Mouse (Mus musculus): ENCODE measurements around the gene Pla2g15.

GRCm38 (mm10) chr8:106146014-106146413 lies 4.2 kb upstream of the Pla2g15 start:
- TF ChIP-seq HCFC1 (IDR thresholded peaks at IDR 0.05; ENCODE audit: low read depth, low read length) (no peak), MYC (IDR thresholded peaks at IDR 0.05; ENCODE audit: low read depth, low read length) (peak; percentile 60), TBP (IDR thresholded peaks at IDR 0.05; ENCODE audit: low read depth, low read length) (no peak), CTCF (IDR thresholded peaks at IDR 0.05 in 2 of 3, conservative IDR thresholded peaks at IDR 0.05 in 1 of 3; ENCODE audit: control insufficient read depth in 1 of 3, insufficient read depth in 1 of 3, low read depth in 2 of 3, low read length in 3 of 3, poor library complexity in 1 of 3, severe bottlenecking in 1 of 3) (no peak), POLR2A (IDR thresholded peaks at IDR 0.05; ENCODE audit: control insufficient read depth in 1 of 2, insufficient read depth in 1 of 2, low read depth in 1 of 2, low read length in 2 of 2, poor library complexity in 1 of 2) (no peak), TCF12 (IDR thresholded peaks at IDR 0.05; ENCODE audit: low read depth, low read length) (no peak), TAL1 (IDR thresholded peaks at IDR 0.05; ENCODE audit: low read length) (no peak), GATA1 (IDR thresholded peaks at IDR 0.05; ENCODE audit: low read depth, low read length) (no peak), ZNF384 (IDR thresholded peaks at IDR 0.05; ENCODE audit: low read depth, low read length) (no peak), MAFK (IDR thresholded peaks at IDR 0.05; ENCODE audit: borderline replicate concordance, low read depth, low read length) (no peak), MAX (IDR thresholded peaks at IDR 0.05; ENCODE audit: low read length) (no peak), E2F4 (IDR thresholded peaks at IDR 0.05; ENCODE audit: borderline replicate concordance, low read depth, low read length) (no peak), RCOR1 (IDR thresholded peaks at IDR 0.05; ENCODE audit: low read depth, low read length) (no peak), POLR2AphosphoS5 (IDR thresholded peaks at IDR 0.05; ENCODE audit: borderline replicate concordance, low read depth, low read length) (no peak)
